Mouse (Mus musculus) erythroblast, embryonic 14.5 days (primary cell): ENCODE results near the gene Retreg1.

ENCODE experiments used
- GATA1 ChIP-seq: IDR thresholded peaks from 2 replicates; pipeline ENCODE4 v1.6.1; 2012; ENCODE audit warnings: low read length, inconsistent platforms, mixed read lengths
- TAL1 ChIP-seq: IDR thresholded peaks from 3 replicates; pipeline ENCODE4 v1.6.1; 2012; ENCODE audit warnings: low read length, inconsistent platforms, mixed read lengths

GRCm38 (mm10) chr15:25933685-25934108, 90.7 kb downstream of the Retreg1 start:
- TF ChIP-seq GATA1, result no peak
- no peak for TF ChIP-seq TAL1
